In genomic region chr13:68572966-68573913, GRCm38 (mm10) we compare ENCODE assay signal across 9 mouse cellular contexts. TPM values are rescaled to one million over a fixed set of nuclear protein-coding genes. Genes with fewer than 3 reads are reported as not detected.
DNase-seq lines count a peak whose midpoint lies in the region; ATAC-seq and TF ChIP-seq lines count a peak whose summit lies in the region.
"Had no signal": no experiment of that assay in that cellular context is flagged by ENCODE, and none has a peak within 500 bp of the region (broad histone marks: within the 10 kb centered on the region; RNA-seq: fewer than 3 reads in every experiment).

No protein-coding gene starts in this region.

- WGBS in kidney, adult 2 months: 50% methylated on average over 10 of the region's 10 CpGs
- 77% methylated on average over 10 of the region's 10 CpGs for WGBS in liver, postnatal 0 days (ENCODE audit: insufficient replicate concordance)

- no peak for TF ChIP-seq POLR2A in bone marrow macrophage, adult 2 months (IDR thresholded peaks at IDR 0.05; ENCODE audit: borderline replicate concordance, low read depth, low read length)
- TF ChIP-seq POLR2A in kidney, adult 2 months (IDR thresholded peaks at IDR 0.05; ENCODE audit: low read depth, low read length): no peak

- H3K4me3 ChIP-seq in bone marrow macrophage, adult 2 months (ENCODE audit: insufficient read depth, low read length): no peak overlapping the region
- no peak overlapping the region for H3K4me3 ChIP-seq in kidney, adult 2 months (ENCODE audit: insufficient read depth, low read depth, low read length)
- H3K4me3 ChIP-seq in liver, postnatal 0 days (ENCODE audit: low read depth, low read length): no peak overlapping the region

- DNase-seq in layer of hippocampus, adult 11-12 months (ENCODE audit: low spot score): peak; percentile 2
- no peak for DNase-seq in layer of hippocampus, postnatal 25 days (ENCODE audit: extremely low spot score in 1 of 2, low spot score in 1 of 2)
- peak; percentile 77 for DNase-seq in kidney, adult 2 months
- peak; percentile 59 to 86 for DNase-seq in lung, postnatal 4 days
- DNase-seq in liver, postnatal 0 days: no peak
- DNase-seq in urinary bladder, adult 18-20 months (ENCODE audit: low spot score in 2 of 2): no peak

- no peaks in the 10 kb centered on the region for H3K9me3 ChIP-seq in liver, postnatal 0 days (ENCODE audit: low read length)

- peaks cover 23% of the 10 kb centered on the region for H3K4me1 ChIP-seq in bone marrow macrophage, adult 2 months (ENCODE audit: control insufficient read depth, insufficient read depth, low read length)
- peaks cover 9% of the 10 kb centered on the region; the same call in 1 of the 2 replicates for H3K4me1 ChIP-seq in kidney, adult 2 months (ENCODE audit: control insufficient read depth, insufficient read depth, low read length)
- H3K4me1 ChIP-seq in liver, postnatal 0 days (ENCODE audit: insufficient read depth): no peaks in the 10 kb centered on the region

- H3K27me3 ChIP-seq in kidney, adult 2 months (replicated peaks; ENCODE audit: control insufficient read depth, insufficient read depth, low read length): no peaks in the 10 kb centered on the region
- H3K27me3 ChIP-seq in liver, postnatal 0 days (ENCODE audit: insufficient read depth, low read length): no peaks in the 10 kb centered on the region

- no peak for ATAC-seq in liver, postnatal 0 days
- no peak for ATAC-seq in frontal cortex, adult (ENCODE audit: low TSS enrichment)

- no peak overlapping the region for H3K4me2 ChIP-seq in liver, postnatal 0 days (ENCODE audit: low read depth, low read length)

- H3K36me3 ChIP-seq in kidney, adult 2 months (ENCODE audit: control insufficient read depth, insufficient read depth, low read length): 0 out of 2 replicates have a peak, but pooled peaks cover 2% of the 10 kb centered on the region
- peaks cover 27% of the 10 kb centered on the region for H3K36me3 ChIP-seq in liver, postnatal 0 days (replicated peaks; ENCODE audit: insufficient read depth, low read length)

- TF ChIP-seq EP300 in liver, postnatal 0 days (IDR thresholded peaks at IDR 0.05; ENCODE audit: low read depth): no peak

- H3K27ac ChIP-seq in bone marrow macrophage, adult 2 months (ENCODE audit: insufficient read depth, low read depth, low read length): peak overlapping the region; percentile 59
- peak overlapping the region; percentile 74 for H3K27ac ChIP-seq in kidney, adult 2 months (ENCODE audit: insufficient read depth, low read depth, low read length)
- H3K27ac ChIP-seq in liver, postnatal 0 days (ENCODE audit: low read depth): no peak overlapping the region

- H3K9ac ChIP-seq in liver, postnatal 0 days (replicated peaks): no peak overlapping the region

- TF ChIP-seq CTCF in bone marrow macrophage, adult 2 months (IDR thresholded peaks at IDR 0.05; ENCODE audit: low read depth, low read length): no peak
- TF ChIP-seq CTCF in kidney, adult 2 months (conservative IDR thresholded peaks at IDR 0.05; ENCODE audit: insufficient read depth, insufficient read length, low read depth, low read length): no peak
- no peak for TF ChIP-seq CTCF in liver, postnatal 0 days (IDR thresholded peaks at IDR 0.05; ENCODE audit: low read depth)

RNA-seq across cellular contexts. Expression of gene Mtrr, which starts 8.7 kb away (rescaled TPM):
- 10 to 100 TPM; 23.3 to 28.3 TPM for total RNA-seq in layer of hippocampus, postnatal 25 days (2021)
- polyA plus RNA-seq in bone marrow macrophage, adult 2 months (2012; ENCODE audit: insufficient read depth, insufficient read length, missing spikeins): 9.0 and 11.1 TPM in 2 replicates
- 10.2 and 11.3 TPM in 2 replicates for polyA plus RNA-seq in kidney, adult 2 months (2012; rRNA removed)
- polyA plus RNA-seq in liver, postnatal 0 days (2015; fragmentation: Nextera tagmentation; extraction: Ambion mirVana): 3.3 and 6.4 TPM in 2 replicates

RNA-seq across cellular contexts. Expression of gene Fastkd3, which starts 8.8 kb away (rescaled TPM):
- 10 to 100 TPM; 15.0 to 21.1 TPM for total RNA-seq in layer of hippocampus, postnatal 25 days (2021)
- 17.8 and 19.0 TPM in 2 replicates for polyA plus RNA-seq in bone marrow macrophage, adult 2 months (2012; ENCODE audit: insufficient read depth, insufficient read length, missing spikeins)
- 10.5 and 13.0 TPM in 2 replicates for polyA plus RNA-seq in kidney, adult 2 months (2012; rRNA removed)
- 8.4 and 9.2 TPM in 2 replicates for polyA plus RNA-seq in liver, postnatal 0 days (2015; fragmentation: Nextera tagmentation; extraction: Ambion mirVana)

RNA-seq across cellular contexts. Expression of gene 1700001L19Rik, which starts 24.0 kb away (rescaled TPM):
- 10 to 100 TPM; 14.1 to 14.3 TPM for total RNA-seq in layer of hippocampus, postnatal 25 days (2021)
- not detected in 2 replicates for polyA plus RNA-seq in bone marrow macrophage, adult 2 months (2012; ENCODE audit: insufficient read depth, insufficient read length, missing spikeins)
- polyA plus RNA-seq in kidney, adult 2 months (2012; rRNA removed): 0.19 and 0.24 TPM in 2 replicates
- not detected in 2 replicates for polyA plus RNA-seq in liver, postnatal 0 days (2015; fragmentation: Nextera tagmentation; extraction: Ambion mirVana)
- total RNA-seq: liver, adult 2 months had no signal
- polyA plus RNA-seq: liver, adult 2 months had no signal

Comparison
In these comparisons a context has a peak if more than half of its experiments do, and no peak if none do; other contexts are left out.
1. DNase-seq: peak in layer of hippocampus, adult 11-12 months (single experiment), kidney, adult 2 months (single experiment) and lung, postnatal 4 days (2 of 2); none in layer of hippocampus, postnatal 25 days (0 of 2), liver, postnatal 0 days (single experiment) and urinary bladder, adult 18-20 months (0 of 2).